Mouse (Mus musculus) heart, postnatal 10 days (tissue): ENCODE data around the gene Fam198a. TPM values are rescaled to one million over a fixed set of nuclear protein-coding genes. Genes with fewer than 3 reads are reported as not detected.

Experiments used
- DNase-seq, 2 experiments: peaks; one replicate each; pipeline ENCODE4 v3.0.0; 2021
- intact Hi-C: fragments of 180-260 bp; cut with DNase I; formaldehyde crosslinking; loops from one replicate; pipeline ENCODE4 v1.15.1; 2025
- total RNA-seq, 2 experiments: library from RNA; stranded (reverse); gene quantifications; 2 replicates each; pipeline ENCODE4 v1.2.3; 2021

The Fam198a gene
- total RNA-seq, 2 experiments from 2014 or later, result 2.2 to 2.6 TPM

- intact Hi-C loops, result no loop called here
- no peak for DNase-seq
Measured at GRCm38 (mm10) chr9:121925959-121926358, 24.8 kb upstream of the Fam198a start.

GRCm38 (mm10) chr9:121926634-121927405, 24.0 kb upstream of the Fam198a start:
- DNase-seq, result no peak
- intact Hi-C loops, result no loop called here

DNA sequence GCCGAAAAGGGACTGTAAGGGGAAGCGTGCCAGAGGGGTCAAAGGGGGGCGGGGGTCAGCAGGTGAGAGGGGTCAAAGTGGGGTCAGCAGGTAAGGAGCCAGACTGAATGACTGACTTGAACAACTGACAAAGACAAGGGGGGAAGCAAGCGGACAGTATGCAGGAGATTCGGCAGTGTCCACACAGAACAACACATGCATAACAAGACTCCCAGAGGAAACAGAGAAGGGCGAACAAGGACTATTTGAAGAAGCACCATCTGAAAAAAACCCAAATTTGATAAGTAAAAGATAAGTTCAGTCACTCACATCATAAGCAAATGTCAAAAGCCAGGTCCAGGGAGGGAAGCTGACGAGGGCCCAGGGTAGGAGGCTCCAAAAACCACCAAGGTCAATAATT, 23.1 kb upstream of the Fam198a start:
- intact Hi-C loops, result no loop called here
- DNase-seq, result no peak

- intact Hi-C loops, result no loop called here
- DNase-seq, result peak; percentile 41 to 53
Measured at GRCm38 (mm10) chr9:121928498-121928897, 22.3 kb upstream of the Fam198a start.

- no peak for DNase-seq
- intact Hi-C loops, result no loop called here
Measured at GRCm38 (mm10) chr9:121934856-121935255, 15.9 kb upstream of the Fam198a start.

GRCm38 (mm10) chr9:121936952-121937351, 13.8 kb upstream of the Fam198a start:
- no peak for DNase-seq
- intact Hi-C loops, result no loop called here

GRCm38 (mm10) chr9:121937451-121937864, 13.3 kb upstream of the Fam198a start:
- intact Hi-C loops, result no loop called here
- no peak for DNase-seq

- no peak for DNase-seq
Measured at GRCm38 (mm10) chr9:121937944-121938355, 12.8 kb upstream of the Fam198a start.

DNA sequence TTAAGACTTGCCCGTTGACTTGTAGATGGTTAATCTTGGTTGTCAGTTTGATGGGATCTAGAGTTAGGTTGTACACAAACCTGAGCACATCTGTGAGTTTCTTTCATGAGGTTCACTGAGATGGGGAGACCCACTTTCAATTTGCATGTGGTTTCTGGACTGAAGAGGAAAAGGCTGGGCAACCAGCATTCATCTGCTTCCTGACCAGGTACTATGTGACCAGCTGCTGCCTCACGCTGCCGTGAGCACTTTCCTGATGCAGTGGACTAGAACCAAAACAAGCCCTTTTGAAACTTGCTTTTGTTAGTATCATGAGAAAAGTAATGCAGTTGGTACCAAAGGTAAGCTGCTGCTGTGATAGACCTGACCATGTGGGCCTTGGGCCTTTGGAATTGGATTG, 7.8 kb upstream of the Fam198a start:
- intact Hi-C loops, result no loop called here
- no peak for DNase-seq

More at GRCm38 (mm10) chr9:121937944-121938355, 12.8 kb upstream of the Fam198a start:
- intact Hi-C loops, result no loop called here

- intact Hi-C loops, result no loop called here
- no peak for DNase-seq
Measured at GRCm38 (mm10) chr9:121943628-121944027, 7.2 kb upstream of the Fam198a start.

GRCm38 (mm10) chr9:121947784-121948183, 3.0 kb upstream of the Fam198a start:
- peak; percentile 79 to 85 for DNase-seq
- intact Hi-C loops, result loop anchor here (1.0 to 2.0 kb wide), 2 partner anchors 38 to 67 kb away; no protein-coding TSS in a partner anchor

DNA sequence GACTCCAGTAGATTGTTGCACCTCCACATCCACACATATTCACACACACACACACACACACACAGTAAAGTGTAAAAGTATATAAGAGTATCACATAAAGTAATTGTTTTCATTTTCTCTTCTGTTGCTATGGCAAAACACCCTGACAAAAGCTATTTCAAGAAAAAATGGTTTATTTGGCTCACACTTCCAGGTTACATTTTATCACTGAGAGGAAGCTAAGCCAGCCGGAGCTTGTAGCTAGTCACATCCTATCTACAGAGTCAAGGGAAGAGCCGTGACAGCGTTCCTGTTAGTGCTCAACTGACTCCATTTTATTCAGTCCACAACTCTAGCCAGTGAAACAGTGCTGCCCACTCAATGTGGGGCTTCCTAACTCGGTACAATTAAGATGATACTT, 2.4 kb upstream of the Fam198a start:
- no peak for DNase-seq
- intact Hi-C loops, result loop anchor here (2.0 kb wide), 1 partner anchor 66 kb away; no protein-coding TSS in a partner anchor

DNA sequence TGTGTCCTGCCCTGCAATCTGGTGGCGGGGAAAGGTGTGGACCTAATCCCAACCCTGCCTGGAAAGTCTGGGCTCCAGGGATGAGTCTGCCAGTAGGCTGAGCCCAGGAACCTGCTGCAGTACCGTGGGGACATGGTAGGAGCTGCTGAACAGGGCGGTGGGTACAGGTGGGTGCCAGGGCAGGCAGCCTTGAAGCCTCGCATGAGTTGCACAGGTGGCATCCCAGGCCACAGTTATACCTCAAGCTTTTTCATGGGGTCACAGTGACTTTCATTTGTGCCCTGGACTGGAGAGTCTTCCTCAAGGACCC, 281 bp downstream of the Fam198a start:
- DNase-seq, result no peak
- intact Hi-C loops, result no loop called here

DNA sequence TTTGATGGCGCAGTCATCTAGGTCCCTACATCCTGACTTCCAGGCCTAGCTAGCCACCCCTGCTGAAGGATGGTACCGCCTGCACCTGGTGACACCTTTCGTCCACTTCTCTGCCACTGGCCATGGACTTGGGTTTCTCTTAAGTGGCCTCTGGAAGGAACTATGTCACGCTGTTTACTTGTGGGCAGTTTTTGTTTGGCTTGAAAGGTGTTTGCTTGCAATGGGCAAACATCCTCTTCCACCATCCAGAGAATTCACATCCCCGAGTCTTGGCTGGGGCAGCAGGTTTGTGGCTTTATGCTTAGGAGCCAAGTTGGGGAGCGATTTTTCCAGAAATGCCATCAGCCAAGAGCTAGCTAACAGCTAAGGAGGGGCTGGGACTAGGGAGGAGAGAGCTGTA, 1.8 kb downstream of the Fam198a start:
- intact Hi-C loops, result no loop called here
- no peak for DNase-seq

DNA sequence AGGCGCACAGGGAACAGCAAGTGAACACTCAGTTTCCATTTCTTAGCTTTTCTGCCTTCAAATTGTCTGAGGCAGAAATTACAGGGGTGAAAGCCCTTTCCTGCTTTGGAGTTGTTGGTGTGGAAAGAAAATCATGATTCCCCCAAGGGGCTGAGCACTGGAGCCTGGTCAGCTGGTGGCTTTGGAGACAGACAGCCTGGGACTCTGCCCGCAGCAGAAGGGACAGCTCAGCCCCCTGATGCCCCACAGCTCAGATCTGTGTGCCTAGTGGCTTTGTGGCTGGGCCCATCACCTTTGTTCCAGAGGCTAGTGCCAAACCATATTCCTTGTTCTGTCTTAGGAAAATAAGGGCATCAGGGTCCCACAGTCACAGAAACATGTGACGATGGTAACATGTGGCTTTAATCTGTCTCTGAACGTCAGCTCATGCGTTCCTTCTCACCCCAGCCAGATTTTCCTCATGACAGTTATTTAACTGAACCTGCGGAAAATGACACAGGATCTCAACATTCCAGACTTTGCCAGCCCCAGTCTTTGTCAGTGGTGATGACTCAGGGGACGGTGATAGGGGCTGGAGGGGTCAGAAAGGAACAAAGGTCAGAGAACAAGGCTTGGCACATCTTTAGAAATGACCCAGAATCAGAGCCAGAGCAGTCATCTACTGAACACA, 9.3 kb downstream of the Fam198a start:
- DNase-seq, result peak; percentile 44 to 52
- intact Hi-C loops, result no loop called here

DNA sequence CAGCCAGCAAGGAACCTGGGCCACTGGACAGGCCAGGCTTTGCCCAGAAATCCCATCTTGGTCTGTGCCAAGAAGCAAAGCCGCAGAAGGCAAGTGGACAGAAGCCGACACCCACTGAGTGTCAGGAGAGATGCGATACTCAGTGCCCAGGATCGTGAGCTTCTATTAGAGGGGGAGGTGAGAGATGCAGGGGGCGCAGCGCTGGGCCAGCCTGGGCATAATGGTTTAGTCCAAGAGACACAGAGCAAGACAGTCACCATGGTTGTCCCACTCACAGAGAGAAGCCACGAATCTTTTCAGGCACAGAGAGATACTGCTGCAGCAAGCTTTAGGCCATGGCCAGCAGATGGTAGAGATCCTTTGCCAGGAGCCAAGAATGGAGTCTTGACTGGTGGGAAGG, 14.2 kb downstream of the Fam198a start:
- intact Hi-C loops, result no loop called here
- DNase-seq, result no peak

DNA sequence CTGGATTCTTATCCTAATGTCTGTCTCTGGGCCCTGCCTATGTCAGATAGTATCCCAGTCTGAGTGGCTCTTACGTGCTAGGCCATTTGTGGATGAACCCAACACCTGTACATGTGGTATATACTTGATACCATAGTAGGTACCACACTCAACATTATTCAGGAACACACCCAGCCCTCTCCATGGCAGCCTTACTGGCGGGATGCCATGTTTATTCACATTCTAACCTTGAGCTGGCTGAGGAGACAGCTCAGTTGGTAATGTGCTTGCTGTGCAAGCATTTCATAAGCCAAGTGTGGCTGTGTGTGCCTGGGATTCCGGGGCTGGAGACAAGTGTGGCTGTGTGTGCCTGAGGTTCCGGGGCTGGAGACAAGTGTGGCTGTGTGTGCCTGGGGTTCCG, 17.5 kb downstream of the Fam198a start:
- intact Hi-C loops, result no loop called here
- peak; percentile 32 to 34 for DNase-seq

- peak; percentile 20 to 25 for DNase-seq
- intact Hi-C loops, result no loop called here
Measured at GRCm38 (mm10) chr9:121969841-121970381, 19.1 kb downstream of the Fam198a start.

- peak; percentile 50 to 52 for DNase-seq
- intact Hi-C loops, result no loop called here
Measured at GRCm38 (mm10) chr9:121973207-121973606, 22.4 kb downstream of the Fam198a start.

DNA sequence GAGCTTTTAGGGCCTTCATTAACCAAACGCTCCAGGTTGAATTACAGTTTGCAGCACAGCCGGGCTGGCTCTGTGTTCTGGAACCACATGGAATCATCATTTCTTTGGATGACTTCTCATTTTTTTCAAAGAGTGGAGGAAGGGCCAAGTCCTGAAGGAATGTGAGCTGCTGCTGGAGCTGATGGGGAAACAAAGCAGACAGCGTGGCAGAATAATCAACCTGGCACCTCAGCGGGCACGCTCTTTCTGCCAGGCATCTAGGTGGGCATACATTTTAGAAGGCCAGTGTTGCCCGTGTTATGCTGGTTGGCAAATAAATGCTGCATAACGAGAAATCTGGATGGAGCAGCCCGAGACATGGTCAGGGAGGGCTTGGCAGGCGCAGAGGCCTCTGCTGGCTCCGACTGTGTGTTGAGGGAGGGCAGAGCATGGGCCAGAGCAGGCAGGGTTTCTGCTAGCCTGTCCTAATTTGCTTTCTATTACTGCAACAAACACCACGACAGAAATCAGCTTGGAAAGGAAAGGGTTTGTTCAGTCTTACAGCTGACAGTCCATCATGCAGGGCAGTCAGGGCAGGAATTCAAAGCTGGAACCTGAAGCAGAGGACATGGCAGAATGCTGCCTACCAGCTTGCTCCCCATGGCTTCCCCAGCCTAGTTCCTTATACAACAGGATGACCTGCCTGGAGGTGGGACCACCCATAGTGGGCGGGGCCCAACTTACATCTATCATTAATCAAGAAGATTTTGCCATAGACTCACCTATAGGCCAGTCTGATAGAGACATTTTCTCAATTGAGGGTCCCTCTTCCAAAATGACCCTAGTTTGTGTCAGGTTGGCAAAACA, 23.6 kb downstream of the Fam198a start:
- intact Hi-C loops, result no loop called here
- peak; percentile 57 to 59 for DNase-seq

DNA sequence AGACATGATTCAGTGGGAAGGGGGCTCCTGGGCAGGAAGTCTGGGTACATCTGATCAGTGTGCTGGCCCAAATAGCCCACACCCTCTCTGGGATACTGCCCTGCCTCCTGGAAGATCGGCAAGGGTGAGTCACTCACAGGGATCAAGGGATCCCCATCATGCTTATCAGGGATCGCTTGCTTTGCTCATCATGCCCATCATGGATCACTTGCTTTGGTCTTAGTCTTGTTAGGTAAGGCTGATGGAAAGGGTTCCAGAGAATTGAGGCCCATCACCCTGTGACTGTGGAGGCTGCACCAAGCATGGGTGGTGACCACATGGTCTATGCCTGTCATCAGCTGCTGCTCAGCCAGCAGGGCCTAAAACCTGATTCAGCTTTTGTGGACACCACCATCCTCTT, 24.5 kb downstream of the Fam198a start:
- DNase-seq, result no peak
- intact Hi-C loops, result no loop called here
